Mouse (Mus musculus) cerebellum, adult 9-11 months (tissue): ENCODE measurements at regions not wholly inside any gene's neighbourhood (a gene's known extent, or its start where the extent isn't known, plus 50 kb on each side); places are given as distances from the start of the nearest gene placed in this dataset.
A peak's percentile ranks its signal among the peaks of the same experiment; 100 is the strongest.

ENCODE experiments used
- DNase-seq: peaks from one replicate; pipeline ENCODE4 v3.0.0; 2022

- no peak for DNase-seq
These were observed 253.1 kb downstream of the Fam173b start for GRCm38 (mm10) chr15:31854764-31855163.

GRCm38 (mm10) chr15:31855188-31855587 is 253.5 kb downstream of the Fam173b start:
- no peak for DNase-seq

- DNase-seq: no peak
These were observed 267.4 kb downstream of the Fam173b start for GRCm38 (mm10) chr15:31869100-31869499.

GRCm38 (mm10) chr15:31869673-31870417 is 268.2 kb downstream of the Fam173b start:
- no peak for DNase-seq

- no peak for DNase-seq
These were observed 273.8 kb downstream of the Fam173b start for GRCm38 (mm10) chr15:31875436-31875835.

GRCm38 (mm10) chr15:31880479-31880878 is 278.8 kb downstream of the Fam173b start:
- no peak for DNase-seq

GRCm38 (mm10) chr15:31882331-31882730 is 280.7 kb downstream of the Fam173b start:
- no peak for DNase-seq

- DNase-seq: peak; percentile 50
These were observed 281.9 kb downstream of the Fam173b start for GRCm38 (mm10) chr15:31883516-31883915.

GRCm38 (mm10) chr15:31898904-31899650 is 278.0 kb upstream of the Tas2r119 start:
- DNase-seq: no peak

- no peak for DNase-seq
These were observed 276.8 kb upstream of the Tas2r119 start for GRCm38 (mm10) chr15:31900325-31900724.

GRCm38 (mm10) chr15:31908432-31908831 is 268.7 kb upstream of the Tas2r119 start:
- DNase-seq: no peak

GRCm38 (mm10) chr15:31911978-31912377 is 265.1 kb upstream of the Tas2r119 start:
- DNase-seq: no peak

GRCm38 (mm10) chr15:31921485-31921884 is 255.6 kb upstream of the Tas2r119 start:
- peak; percentile 75 for DNase-seq

GRCm38 (mm10) chr15:31960301-31960700 is 216.8 kb upstream of the Tas2r119 start:
- no peak for DNase-seq

- DNase-seq: no peak
These were observed 215.1 kb upstream of the Tas2r119 start for GRCm38 (mm10) chr15:31961963-31962362.

GRCm38 (mm10) chr15:31964911-31965310 is 212.2 kb upstream of the Tas2r119 start:
- no peak for DNase-seq

- no peak for DNase-seq
These were observed 211.5 kb upstream of the Tas2r119 start for GRCm38 (mm10) chr15:31965542-31965941.

- no peak for DNase-seq
These were observed 204.2 kb upstream of the Tas2r119 start for GRCm38 (mm10) chr15:31972891-31973290.

GRCm38 (mm10) chr15:31973889-31974288 is 203.2 kb upstream of the Tas2r119 start:
- peak; percentile 94 for DNase-seq

GRCm38 (mm10) chr15:31976461-31976860 is 200.6 kb upstream of the Tas2r119 start:
- DNase-seq: no peak

- DNase-seq: no peak
These were observed 199.5 kb upstream of the Tas2r119 start for GRCm38 (mm10) chr15:31977563-31977962.

GRCm38 (mm10) chr15:31979961-31980360 is 197.1 kb upstream of the Tas2r119 start:
- DNase-seq: no peak

GRCm38 (mm10) chr15:31980791-31981190 is 196.3 kb upstream of the Tas2r119 start:
- DNase-seq: no peak

GRCm38 (mm10) chr15:31987291-31987690 is 189.8 kb upstream of the Tas2r119 start:
- peak; percentile 42 for DNase-seq
